Mouse (Mus musculus) pancreas, adult 10 weeks (tissue): ENCODE measurements around the gene Slc1a3. TPM values are rescaled to one million over a fixed set of nuclear protein-coding genes. Genes with fewer than 3 reads are reported as not detected.

Experiments
- polyA plus RNA-seq: library from polyadenylated mRNA; stranded (reverse); fragments of 350-450 nt; fragmentation: Illumina TruSeq; extraction: RNeasy Lipid Tissue Mini Kit (QIAGEN cat#74804); gene quantifications from one replicate; pipeline ENCODE4 v1.2.3, GENCODE M21; 2015; ENCODE audit warnings: low read depth, low replicate concordance; ENCODE audit not compliant: insufficient read depth

Slc1a3 gene
- polyA plus RNA-seq, result 2.3 TPM

DNA sequence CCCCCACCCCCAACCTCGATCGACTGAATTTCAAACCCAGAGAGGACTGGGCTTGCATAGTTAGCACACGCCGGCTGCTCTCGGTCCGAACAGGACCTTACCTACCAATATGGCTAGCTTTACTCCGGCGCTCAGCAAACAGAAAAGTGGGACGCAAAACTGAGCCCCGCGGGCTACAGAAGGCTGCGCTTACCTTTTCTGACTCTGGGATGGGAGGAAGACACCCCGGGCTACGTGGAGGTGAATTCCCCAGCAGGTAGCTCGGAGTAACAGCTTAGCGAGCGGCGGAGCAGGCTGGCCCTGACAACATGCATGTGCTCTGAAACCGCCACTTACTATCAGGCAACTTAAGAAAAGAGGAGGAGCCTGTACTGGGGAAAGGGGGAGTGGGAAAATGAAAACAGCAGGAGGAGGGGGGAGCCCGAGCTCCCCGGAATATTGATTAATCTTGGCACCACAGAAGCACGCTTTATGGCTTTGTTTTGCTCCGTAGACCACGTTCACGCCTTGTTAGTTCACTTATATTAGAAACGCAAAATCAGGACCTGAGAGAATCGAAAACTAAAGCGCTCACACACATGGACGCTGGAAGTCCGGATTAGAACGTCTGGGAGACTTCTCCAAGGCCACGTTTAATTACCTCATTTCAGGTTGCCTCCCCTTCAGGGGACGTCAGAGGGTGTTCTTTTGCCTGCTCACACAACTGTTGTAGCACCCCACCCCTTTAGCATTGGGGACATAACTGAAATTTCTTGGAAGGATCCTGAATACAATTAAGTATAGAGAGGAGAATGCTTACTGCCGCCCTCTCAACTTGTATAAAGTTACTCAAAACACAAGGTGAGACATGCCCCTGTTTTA is at the start of gene Slc1a3:
Gene Slc1a3 (minus strand): TSS at position 619 of the 861 bp plus-strand sequence.

Other genes with a start within 250 kb of the Slc1a3 start
- gene Gm2310, start 190.8 kb downstream of the Slc1a3 start, polyA plus RNA-seq, result not detected